Mouse (Mus musculus): ENCODE results near the gene Rilp.
"Not testable (repeated sequence)": the region's sequence is repeated elsewhere in the genome, so short reads cannot be mapped to it uniquely, and the experiment has no call there.

Rilp gene

DNA sequence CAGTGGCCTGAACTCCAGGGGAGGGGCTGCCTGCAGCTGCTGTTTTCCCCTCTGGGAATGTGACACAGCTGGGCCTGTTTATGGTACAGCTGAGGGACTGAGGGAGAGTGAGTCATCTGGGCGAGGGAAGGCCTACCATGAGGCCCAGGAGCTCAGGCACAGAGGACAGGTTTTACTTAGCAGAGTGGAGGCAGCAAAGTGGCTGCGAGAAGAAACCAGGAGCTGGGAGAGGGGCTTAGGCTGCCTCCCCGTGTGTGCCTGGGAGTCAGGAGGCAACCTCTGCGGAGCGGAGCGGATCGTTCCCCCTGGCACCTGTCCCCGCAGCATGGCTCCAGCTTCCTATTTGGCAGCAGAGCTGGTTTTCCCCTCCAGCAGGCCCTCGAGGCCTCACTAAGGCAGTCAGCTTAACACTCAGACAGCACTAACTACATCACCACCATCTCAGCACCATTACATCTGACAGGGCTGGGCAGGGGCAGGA, 42.1 kb downstream of the Rilp start:
- Histone ChIP-seq H3K4me3 (replicated peaks; ENCODE audit: low read length) (peak overlapping the region; percentile 60), H3K4me1 (replicated peaks; ENCODE audit: low read depth, low read length) (peaks cover 35% of the 10 kb centered on the region), H3K27me3 (ENCODE audit: insufficient read depth, low read length) (no peaks in the 10 kb centered on the region), H3K9me3 (ENCODE audit: low read length) (no peaks in the 10 kb centered on the region), H3K36me3 (ENCODE audit: insufficient read depth, low read length) (peaks cover 13% of the 10 kb centered on the region; the same call in 1 of the 2 replicates)
- TF ChIP-seq CTCF (conservative IDR thresholded peaks at IDR 0.05; ENCODE audit: low read length) (no peak), POU5F1 (IDR thresholded peaks at IDR 0.05; ENCODE audit: borderline replicate concordance, low read length) (no peak), NANOG (IDR thresholded peaks at IDR 0.05; ENCODE audit: borderline replicate concordance, low read length) (no peak)

DNA sequence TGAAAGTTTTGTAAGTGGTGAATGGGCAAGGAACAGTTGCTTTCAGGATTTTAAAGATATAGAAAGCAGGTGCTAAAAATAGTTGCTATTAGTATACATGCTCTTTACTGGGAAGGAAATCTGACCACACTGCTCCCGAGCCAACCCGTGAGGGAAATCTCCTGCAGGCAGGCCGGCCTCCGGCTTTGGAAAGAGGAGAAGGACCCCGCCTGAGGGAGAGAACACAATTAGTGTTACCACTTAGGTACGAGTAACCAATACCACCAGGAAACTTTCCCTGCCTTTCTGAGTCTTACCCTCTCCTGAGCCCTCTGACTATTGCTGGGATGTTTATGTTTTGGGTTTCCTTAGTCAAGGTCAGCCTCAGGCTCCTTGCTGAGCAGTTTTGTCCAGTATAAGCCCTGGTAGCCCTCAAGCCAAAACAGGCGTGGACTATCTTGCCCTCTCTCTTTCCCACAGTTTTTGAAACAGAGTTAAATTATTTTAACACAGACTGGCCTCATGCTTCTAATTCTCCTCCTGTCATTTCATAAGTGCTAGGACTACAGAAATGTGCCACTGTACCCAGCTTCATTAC, 43.1 kb downstream of the Rilp start:
- TF ChIP-seq NANOG (IDR thresholded peaks at IDR 0.05; ENCODE audit: borderline replicate concordance, low read length) (no peak), POU5F1 (IDR thresholded peaks at IDR 0.05; ENCODE audit: borderline replicate concordance, low read length) (no peak), CTCF (conservative IDR thresholded peaks at IDR 0.05; ENCODE audit: low read length) (no peak)
- Histone ChIP-seq H3K4me3 (replicated peaks; ENCODE audit: low read length) (no peak overlapping the region), H3K36me3 (ENCODE audit: insufficient read depth, low read length) (0 out of 2 replicates have a peak, but pooled peaks cover 8% of the 10 kb centered on the region), H3K27me3 (ENCODE audit: insufficient read depth, low read length) (no peaks in the 10 kb centered on the region), H3K9me3 (ENCODE audit: low read length) (no peaks in the 10 kb centered on the region), H3K4me1 (replicated peaks; ENCODE audit: low read depth, low read length) (peaks cover 45% of the 10 kb centered on the region)

DNA sequence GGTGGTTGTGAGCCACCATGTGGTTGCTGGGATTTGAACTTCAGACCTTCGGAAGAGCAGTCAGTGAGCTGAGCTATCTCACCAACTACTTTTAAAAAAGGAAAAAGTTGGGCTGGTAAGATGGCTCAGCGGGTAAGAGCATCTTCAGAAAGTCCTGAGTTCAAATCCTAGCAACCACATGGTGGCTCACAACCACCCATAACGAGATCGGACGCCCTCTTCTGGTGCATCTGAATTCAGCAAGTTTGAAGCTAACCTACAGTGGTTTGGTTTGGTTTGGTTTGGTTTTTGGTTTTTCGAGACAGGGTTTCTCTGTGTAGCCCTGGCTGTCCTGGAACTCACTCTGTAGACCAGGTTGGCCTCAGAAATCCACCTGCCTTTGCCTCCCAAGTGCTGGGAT, 46.1 kb downstream of the Rilp start:
- H3K4me1 ChIP-seq (replicated peaks; ENCODE audit: low read depth, low read length), result peaks cover 60% of the 10 kb centered on the region
- not testable (repeated sequence) for H3K4me3 ChIP-seq (replicated peaks; ENCODE audit: low read length); H3K27me3 ChIP-seq (ENCODE audit: insufficient read depth, low read length); H3K9me3 ChIP-seq (ENCODE audit: low read length)
- TF ChIP-seq CTCF (conservative IDR thresholded peaks at IDR 0.05; ENCODE audit: low read length), result 0 out of 2 replicates have a peak, but pooled peaks have one; percentile 9
- peaks cover 15% of the 10 kb centered on the region; the same call in 1 of the 2 replicates for H3K36me3 ChIP-seq (ENCODE audit: insufficient read depth, low read length)

DNA sequence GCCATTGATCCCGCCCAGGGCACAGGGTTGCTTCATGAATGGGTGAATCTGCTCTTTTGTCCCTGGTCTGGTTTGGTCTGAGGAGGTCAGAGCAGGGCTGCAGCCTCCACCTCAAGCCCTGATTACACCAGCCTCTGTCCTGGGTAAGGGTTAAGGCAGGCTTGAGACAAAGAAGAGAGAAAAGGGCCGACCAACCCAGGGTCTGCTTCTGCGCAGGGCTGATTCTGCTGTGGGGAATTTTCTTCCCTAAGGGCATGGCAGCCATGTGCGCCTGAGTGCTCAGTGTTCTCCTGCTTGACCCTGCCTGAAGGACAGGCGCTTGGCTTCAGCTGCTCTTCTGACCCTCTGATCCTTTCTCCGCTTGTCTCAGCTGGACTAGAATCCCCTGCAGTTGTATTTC, 47.2 kb downstream of the Rilp start:
- Histone ChIP-seq H3K4me3 (replicated peaks; ENCODE audit: low read length) (peak overlapping the region; percentile 57), H3K4me1 (replicated peaks; ENCODE audit: low read depth, low read length) (peaks cover 53% of the 10 kb centered on the region), H3K36me3 (ENCODE audit: insufficient read depth, low read length) (peaks cover 18% of the 10 kb centered on the region; the same call in 1 of the 2 replicates), H3K9me3 (ENCODE audit: low read length) (no peaks in the 10 kb centered on the region), H3K27me3 (ENCODE audit: insufficient read depth, low read length) (no peaks in the 10 kb centered on the region)
- no peak for TF ChIP-seq POU5F1 (IDR thresholded peaks at IDR 0.05; ENCODE audit: borderline replicate concordance, low read length)
- no peak for TF ChIP-seq NANOG (IDR thresholded peaks at IDR 0.05; ENCODE audit: borderline replicate concordance, low read length)
- TF ChIP-seq CTCF (conservative IDR thresholded peaks at IDR 0.05; ENCODE audit: low read length), result no peak

DNA sequence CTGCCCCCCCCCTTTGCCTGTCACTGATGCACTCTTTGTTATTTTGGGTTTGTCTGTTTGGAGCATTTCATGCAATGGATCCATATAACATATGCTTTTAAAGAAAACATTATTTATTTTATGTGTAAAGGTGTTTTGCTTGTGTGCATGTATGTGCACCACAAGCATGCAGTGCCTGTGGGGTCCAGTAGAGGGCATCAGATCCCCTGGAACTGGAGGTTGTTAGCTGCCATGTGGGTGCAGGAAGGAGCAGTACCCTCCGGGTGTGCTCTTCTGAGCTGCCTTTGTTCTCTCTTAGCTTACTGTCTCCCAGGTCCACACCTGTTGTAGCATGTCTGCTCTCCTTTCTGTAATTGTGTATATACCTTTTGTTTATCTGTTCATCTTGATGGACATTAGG, 48.2 kb downstream of the Rilp start:
- Histone ChIP-seq H3K4me1 (replicated peaks; ENCODE audit: low read depth, low read length) (peaks cover 43% of the 10 kb centered on the region), H3K4me3 (replicated peaks; ENCODE audit: low read length) (no peak overlapping the region), H3K27me3 (ENCODE audit: insufficient read depth, low read length) (no peaks in the 10 kb centered on the region), H3K9me3 (ENCODE audit: low read length) (no peaks in the 10 kb centered on the region), H3K36me3 (ENCODE audit: insufficient read depth, low read length) (peaks cover 28% of the 10 kb centered on the region)
- TF ChIP-seq CTCF (conservative IDR thresholded peaks at IDR 0.05; ENCODE audit: low read length) (peak; percentile 97), POU5F1 (IDR thresholded peaks at IDR 0.05; ENCODE audit: borderline replicate concordance, low read length) (no peak)

DNA sequence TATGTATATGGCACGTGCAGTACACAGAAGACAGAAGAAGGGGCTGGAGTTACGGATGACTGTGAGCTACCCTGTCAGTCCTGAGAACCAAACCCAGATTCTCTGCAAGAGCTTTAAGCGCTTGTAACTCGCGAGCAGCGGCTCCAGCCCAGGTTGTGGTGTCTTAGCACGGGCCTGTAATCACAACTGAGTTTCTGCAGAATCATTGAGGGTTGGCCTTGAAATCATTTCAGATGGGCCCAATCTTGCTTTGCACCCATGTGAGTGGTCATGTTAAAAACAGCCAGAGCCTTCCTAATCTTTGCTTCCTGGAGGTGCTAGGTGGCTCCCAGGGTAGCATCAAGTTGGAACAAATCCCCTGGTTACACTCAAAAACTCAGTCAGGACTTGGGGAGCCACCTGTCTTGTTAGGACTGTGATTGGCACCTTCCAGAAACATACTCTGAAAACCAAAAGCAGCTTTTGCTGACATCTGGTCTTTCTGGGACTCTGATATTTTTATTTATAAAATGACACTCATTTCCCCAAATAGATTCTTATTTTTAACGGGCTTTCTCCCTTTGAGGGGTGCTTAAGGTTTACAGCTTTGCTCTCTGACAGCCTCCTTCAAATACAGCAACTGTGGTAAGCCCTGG, 50.1 kb downstream of the Rilp start:
- no peak overlapping the region for H3K4me3 ChIP-seq (replicated peaks; ENCODE audit: low read length)
- peaks cover 40% of the 10 kb centered on the region for H3K4me1 ChIP-seq (replicated peaks; ENCODE audit: low read depth, low read length)
- H3K36me3 ChIP-seq (ENCODE audit: insufficient read depth, low read length), result peaks cover 41% of the 10 kb centered on the region
- TF ChIP-seq NANOG (IDR thresholded peaks at IDR 0.05; ENCODE audit: borderline replicate concordance, low read length), result no peak
- no peaks in the 10 kb centered on the region for H3K9me3 ChIP-seq (ENCODE audit: low read length)
- no peaks in the 10 kb centered on the region for H3K27me3 ChIP-seq (ENCODE audit: insufficient read depth, low read length)

DNA sequence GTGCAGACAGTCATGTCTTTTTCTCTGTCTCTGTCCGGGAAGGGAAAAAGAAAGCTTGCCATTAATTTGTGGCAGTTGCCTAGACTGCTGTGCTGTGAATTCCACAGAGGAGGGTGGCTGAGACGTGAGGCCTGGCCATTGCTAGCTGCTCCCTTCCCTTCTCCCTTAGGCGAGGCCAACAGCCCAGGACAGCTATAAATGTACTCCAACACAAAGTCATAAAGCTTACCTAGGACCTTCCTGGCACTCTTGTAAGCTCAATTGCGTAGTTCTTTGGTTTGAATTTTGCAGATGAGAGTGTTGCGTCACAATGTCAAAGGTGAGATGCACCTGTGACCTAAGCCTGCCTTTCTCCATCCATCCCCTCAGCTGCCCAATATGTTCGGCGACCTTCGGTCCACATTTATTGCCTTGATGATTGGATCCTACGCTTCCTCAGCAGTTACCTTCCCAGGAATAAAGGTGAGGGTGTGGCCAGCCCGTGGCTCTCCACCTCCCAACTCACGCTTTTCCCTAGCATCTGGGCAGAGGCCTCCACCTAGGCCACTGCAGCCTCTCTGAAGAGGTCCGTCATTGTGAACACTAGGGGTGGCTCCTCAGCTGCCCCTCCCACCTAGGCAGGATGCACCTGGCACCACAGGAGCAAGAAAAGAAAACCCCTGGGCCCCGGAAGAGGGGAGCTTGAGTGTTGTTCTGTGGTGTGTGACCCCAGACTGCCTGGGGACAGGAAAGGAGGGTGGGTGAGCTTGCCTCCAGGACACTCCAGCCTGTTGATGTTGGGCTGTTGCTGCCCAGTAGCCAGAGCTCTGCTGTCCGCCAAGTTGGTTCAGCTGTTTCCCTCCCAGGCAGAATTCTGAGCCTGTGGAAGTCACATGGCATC, 50.9 kb downstream of the Rilp start:
- no peak overlapping the region for H3K4me3 ChIP-seq (replicated peaks; ENCODE audit: low read length)
- peaks cover 40% of the 10 kb centered on the region for H3K4me1 ChIP-seq (replicated peaks; ENCODE audit: low read depth, low read length)
- TF ChIP-seq POU5F1 (IDR thresholded peaks at IDR 0.05; ENCODE audit: borderline replicate concordance, low read length), result no peak
- no peak for TF ChIP-seq NANOG (IDR thresholded peaks at IDR 0.05; ENCODE audit: borderline replicate concordance, low read length)
- no peak for TF ChIP-seq CTCF (conservative IDR thresholded peaks at IDR 0.05; ENCODE audit: low read length)
- peaks cover 49% of the 10 kb centered on the region for H3K36me3 ChIP-seq (ENCODE audit: insufficient read depth, low read length)
- no peaks in the 10 kb centered on the region for H3K27me3 ChIP-seq (ENCODE audit: insufficient read depth, low read length)
- no peaks in the 10 kb centered on the region for H3K9me3 ChIP-seq (ENCODE audit: low read length)

DNA sequence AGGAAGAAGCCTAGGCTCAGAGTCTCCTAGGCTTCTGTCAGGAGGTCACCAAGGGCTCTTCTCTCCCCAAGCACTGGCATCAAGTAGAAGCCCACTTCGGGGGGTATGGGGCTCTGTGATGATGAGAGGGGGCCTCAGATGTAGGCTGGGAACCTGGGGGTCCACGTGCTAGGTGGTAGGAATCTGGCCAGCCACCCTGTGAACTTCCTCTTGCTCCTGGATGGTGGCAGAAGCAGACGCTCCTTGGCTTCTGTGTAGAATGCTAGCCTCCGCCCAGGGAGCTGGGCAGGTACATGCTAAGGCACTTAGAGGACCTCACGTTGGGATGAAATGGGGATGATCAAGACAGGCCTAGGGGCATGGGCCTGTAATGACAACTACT, 51.5 kb downstream of the Rilp start:
- no peaks in the 10 kb centered on the region for H3K9me3 ChIP-seq (ENCODE audit: low read length)
- peaks cover 54% of the 10 kb centered on the region for H3K36me3 ChIP-seq (ENCODE audit: insufficient read depth, low read length)
- TF ChIP-seq POU5F1 (IDR thresholded peaks at IDR 0.05; ENCODE audit: borderline replicate concordance, low read length), result no peak
- TF ChIP-seq CTCF (conservative IDR thresholded peaks at IDR 0.05; ENCODE audit: low read length), result no peak
- no peak for TF ChIP-seq NANOG (IDR thresholded peaks at IDR 0.05; ENCODE audit: borderline replicate concordance, low read length)
- H3K4me1 ChIP-seq (replicated peaks; ENCODE audit: low read depth, low read length), result peaks cover 36% of the 10 kb centered on the region
- H3K4me3 ChIP-seq (replicated peaks; ENCODE audit: low read length), result no peak overlapping the region
- no peaks in the 10 kb centered on the region for H3K27me3 ChIP-seq (ENCODE audit: insufficient read depth, low read length)

Data from E14TG2a.4 (cell line).